Mouse (Mus musculus) hindbrain, embryonic 13.5 days (tissue): ENCODE data around the gene Cyp2c23. TPM values are rescaled to one million over a fixed set of nuclear protein-coding genes. Genes with fewer than 3 reads are reported as not detected.
A peak's percentile ranks its signal among the peaks of the same experiment; 100 is the strongest.

ENCODE experiments used
- ATAC-seq: fragments of 200-750 bp; cut with Nextera tagmentation; 2 replicates; pipeline ENCODE4 v1.8.0; 2017; ENCODE audit warnings: moderate TSS enrichment; ENCODE audit not compliant: low FRiP score
- H3K27ac ChIP-seq: fragments of 300-500 bp; sonication (generic); 2 replicates; pipeline ENCODE4 v1.5.1; 2015; ENCODE audit warnings: inconsistent platforms, mild to moderate bottlenecking, moderate library complexity
- H3K27me3 ChIP-seq: fragments of 300-500 bp; sonication (generic); 2 replicates; pipeline ENCODE4 v1.6.1; 2015; ENCODE audit warnings: mild to moderate bottlenecking, inconsistent platforms
- H3K36me3 ChIP-seq: fragments of 300-500 bp; sonication (generic); 2 replicates; pipeline ENCODE4 v1.6.1; 2015; ENCODE audit warnings: mild to moderate bottlenecking, inconsistent platforms
- H3K4me1 ChIP-seq: fragments of 300-500 bp; sonication (generic); replicated peaks from 2 replicates; pipeline ENCODE4 v1.6.1; 2015; ENCODE audit warnings: inconsistent platforms
- H3K4me2 ChIP-seq: fragments of 300-500 bp; sonication (generic); 2 replicates; pipeline ENCODE4 v1.6.1; 2015; ENCODE audit warnings: inconsistent platforms, mild to moderate bottlenecking, moderate library complexity
- H3K4me3 ChIP-seq: fragments of 300-500 bp; sonication (generic); 2 replicates; pipeline ENCODE4 v1.5.1; 2015; ENCODE audit warnings: mild to moderate bottlenecking, inconsistent platforms
- H3K9ac ChIP-seq: fragments of 300-500 bp; sonication (generic); 2 replicates; pipeline ENCODE4 v1.6.1; 2015; ENCODE audit warnings: mild to moderate bottlenecking, inconsistent platforms
- H3K9me3 ChIP-seq: fragments of 300-500 bp; sonication (generic); 2 replicates; pipeline ENCODE4 v1.6.1; 2016; ENCODE audit warnings: inconsistent platforms
- whole genome bisulfite sequencing: fragments of 180-500 bp; shearing (Covaris S2); methylation state at CpG from one replicate; pipeline ENCODE4 v1.1.7; 2015; 5-methylcytosine and 5-hydroxymethylcytosine counted together
- polyA plus RNA-seq: library from polyadenylated mRNA; unstranded; fragments of >200 nt; fragmentation: Nextera tagmentation; extraction: Ambion mirVana; gene quantifications from 2 replicates; pipeline ENCODE4 v1.2.1, GENCODE M21; 2015

Cyp2c23 gene
- polyA plus RNA-seq, 1 experiment from 2014 or later: not detected

- WGBS: 12% methylated on average over 30 of the region's 30 CpGs
- H3K9me3 ChIP-seq: no peaks in the 10 kb centered on the region
- peak within 1 kb of the TSS; percentile 23 for H3K4me3 ChIP-seq
- no peaks in the 10 kb centered on the region for H3K36me3 ChIP-seq
- ATAC-seq: no peak
- H3K4me2 ChIP-seq: peak within 1 kb of the TSS; percentile 52
- peaks cover 10% of the 10 kb centered on the region for H3K4me1 ChIP-seq
- peak within 1 kb of the TSS; percentile 21; the same call in 1 of the 2 replicates for H3K9ac ChIP-seq
- peaks cover 25% of the 10 kb centered on the region; the same call in 1 of the 2 replicates for H3K27me3 ChIP-seq
- no peak within 1 kb of the TSS for H3K27ac ChIP-seq
Measured at GRCm38 (mm10) chr19:43986069-43986794, 42.8 kb downstream of the Cyp2c23 start, which contains the start of gene Cpn1. Gene Cpn1 (minus strand): TSS chr19:43986556.

GRCm38 (mm10) chr19:43981992-43982391 lies 47.0 kb downstream of the Cyp2c23 start:
- H3K36me3 ChIP-seq: no peaks in the 10 kb centered on the region
- no peak overlapping the region for H3K9ac ChIP-seq
- H3K4me3 ChIP-seq: no peak overlapping the region
- WGBS: 88% methylated on average over 5 of the region's 5 CpGs
- H3K27ac ChIP-seq: no peak overlapping the region
- H3K4me1 ChIP-seq: peaks cover 10% of the 10 kb centered on the region
- no peak for ATAC-seq
- no peak overlapping the region for H3K4me2 ChIP-seq
- H3K27me3 ChIP-seq: peaks cover 22% of the 10 kb centered on the region; the same call in 1 of the 2 replicates
- no peaks in the 10 kb centered on the region for H3K9me3 ChIP-seq

GRCm38 (mm10) chr19:43980711-43981110 lies 48.3 kb downstream of the Cyp2c23 start:
- H3K9me3 ChIP-seq: no peaks in the 10 kb centered on the region
- peaks cover under 1% of the 10 kb centered on the region; the same call in 1 of the 2 replicates for H3K4me1 ChIP-seq
- no peak overlapping the region for H3K4me2 ChIP-seq
- H3K36me3 ChIP-seq: no peaks in the 10 kb centered on the region
- no peak overlapping the region for H3K4me3 ChIP-seq
- no peak overlapping the region for H3K9ac ChIP-seq
- H3K27ac ChIP-seq: no peak overlapping the region
- no peak for ATAC-seq
- 96% methylated on average over 17 of the region's 17 CpGs for WGBS
- H3K27me3 ChIP-seq: peaks cover 10% of the 10 kb centered on the region; the same call in 1 of the 2 replicates

GRCm38 (mm10) chr19:43977799-43978198 lies 51.2 kb downstream of the Cyp2c23 start:
- no peaks in the 10 kb centered on the region for H3K9me3 ChIP-seq
- H3K4me2 ChIP-seq: no peak overlapping the region
- no peak for ATAC-seq
- H3K4me1 ChIP-seq: no peaks in the 10 kb centered on the region
- no peak overlapping the region for H3K4me3 ChIP-seq
- no peaks in the 10 kb centered on the region for H3K27me3 ChIP-seq
- 84% methylated on average over 3 of the region's 3 CpGs for WGBS
- no peak overlapping the region for H3K27ac ChIP-seq
- H3K36me3 ChIP-seq: no peaks in the 10 kb centered on the region
- no peak overlapping the region for H3K9ac ChIP-seq

- Histone ChIP-seq H3K4me1 (no peaks in the 10 kb centered on the region), H3K4me2 (no peak overlapping the region), H3K9ac (no peak overlapping the region), H3K27ac (no peak overlapping the region), H3K36me3 (no peaks in the 10 kb centered on the region), H3K4me3 (no peak overlapping the region), H3K27me3 (no peaks in the 10 kb centered on the region), H3K9me3 (no peaks in the 10 kb centered on the region)
- WGBS: 78% methylated on average over 6 of the region's 6 CpGs
- no peak for ATAC-seq
Measured at GRCm38 (mm10) chr19:43976661-43977060, 52.3 kb downstream of the Cyp2c23 start.

- Histone ChIP-seq H3K9ac (no peak overlapping the region), H3K27ac (no peak overlapping the region), H3K27me3 (no peaks in the 10 kb centered on the region), H3K4me1 (no peaks in the 10 kb centered on the region), H3K36me3 (no peaks in the 10 kb centered on the region), H3K4me3 (no peak overlapping the region), H3K9me3 (no peaks in the 10 kb centered on the region), H3K4me2 (no peak overlapping the region)
- ATAC-seq: no peak
- WGBS: 89% methylated on average over 6 of the region's 6 CpGs
Measured at GRCm38 (mm10) chr19:43974221-43974620, 54.8 kb downstream of the Cyp2c23 start.

GRCm38 (mm10) chr19:43973711-43974110 lies 55.3 kb downstream of the Cyp2c23 start:
- H3K36me3 ChIP-seq: no peaks in the 10 kb centered on the region
- H3K27me3 ChIP-seq: no peaks in the 10 kb centered on the region
- no peak overlapping the region for H3K4me2 ChIP-seq
- H3K4me3 ChIP-seq: no peak overlapping the region
- no peaks in the 10 kb centered on the region for H3K4me1 ChIP-seq
- ATAC-seq: no peak
- WGBS: 91% methylated on average over 9 of the region's 9 CpGs
- H3K9me3 ChIP-seq: no peaks in the 10 kb centered on the region
- no peak overlapping the region for H3K9ac ChIP-seq
- no peak overlapping the region for H3K27ac ChIP-seq

- H3K27me3 ChIP-seq: no peaks in the 10 kb centered on the region
- H3K9me3 ChIP-seq: no peaks in the 10 kb centered on the region
- no peaks in the 10 kb centered on the region for H3K36me3 ChIP-seq
- H3K27ac ChIP-seq: no peak overlapping the region
- no peak overlapping the region for H3K9ac ChIP-seq
- no peaks in the 10 kb centered on the region for H3K4me1 ChIP-seq
- H3K4me3 ChIP-seq: no peak overlapping the region
- 94% methylated on average over 8 of the region's 8 CpGs for WGBS
- no peak overlapping the region for H3K4me2 ChIP-seq
- ATAC-seq: no peak
Measured at GRCm38 (mm10) chr19:43972129-43972528, 56.9 kb downstream of the Cyp2c23 start.

GRCm38 (mm10) chr19:43968436-43969026 lies 60.5 kb downstream of the Cyp2c23 start:
- no peak overlapping the region for H3K9ac ChIP-seq
- H3K4me2 ChIP-seq: no peak overlapping the region
- no peaks in the 10 kb centered on the region for H3K4me1 ChIP-seq
- 38% methylated on average over 6 of the region's 11 CpGs for WGBS
- H3K36me3 ChIP-seq: no peaks in the 10 kb centered on the region
- no peaks in the 10 kb centered on the region for H3K27me3 ChIP-seq
- H3K27ac ChIP-seq: no peak overlapping the region
- no peak for ATAC-seq
- no peak overlapping the region for H3K4me3 ChIP-seq
- H3K9me3 ChIP-seq: no peaks in the 10 kb centered on the region

- no peaks in the 10 kb centered on the region for H3K9me3 ChIP-seq
- H3K4me3 ChIP-seq: no peak overlapping the region
- no peak overlapping the region for H3K9ac ChIP-seq
- no peaks in the 10 kb centered on the region for H3K4me1 ChIP-seq
- no peak overlapping the region for H3K4me2 ChIP-seq
- no peak for ATAC-seq
- WGBS: 92% methylated on average over 2 of the region's 2 CpGs
- no peaks in the 10 kb centered on the region for H3K27me3 ChIP-seq
- H3K36me3 ChIP-seq: no peaks in the 10 kb centered on the region
- H3K27ac ChIP-seq: no peak overlapping the region
Measured at GRCm38 (mm10) chr19:43966481-43966880, 62.5 kb downstream of the Cyp2c23 start.

- H3K36me3 ChIP-seq: no peaks in the 10 kb centered on the region
- H3K9me3 ChIP-seq: no peaks in the 10 kb centered on the region
- 91% methylated on average over 11 of the region's 11 CpGs for WGBS
Measured at GRCm38 (mm10) chr19:43965496-43966085, 63.4 kb downstream of the Cyp2c23 start.

GRCm38 (mm10) chr19:43962795-43963194 lies 66.2 kb downstream of the Cyp2c23 start:
- Histone ChIP-seq H3K4me2 (no peak overlapping the region), H3K9me3 (no peaks in the 10 kb centered on the region), H3K9ac (no peak overlapping the region), H3K4me3 (no peak overlapping the region), H3K27me3 (no peaks in the 10 kb centered on the region), H3K4me1 (0 out of 2 replicates have a peak, but pooled peaks cover under 1% of the 10 kb centered on the region), H3K27ac (no peak overlapping the region), H3K36me3 (no peaks in the 10 kb centered on the region)
- ATAC-seq: no peak
- 77% methylated on average over 9 of the region's 9 CpGs for WGBS

More at GRCm38 (mm10) chr19:43965496-43966085, 63.4 kb downstream of the Cyp2c23 start:
- no peak overlapping the region for H3K9ac ChIP-seq
- no peaks in the 10 kb centered on the region for H3K27me3 ChIP-seq
- H3K4me2 ChIP-seq: no peak overlapping the region
- no peak overlapping the region for H3K27ac ChIP-seq
- H3K4me3 ChIP-seq: no peak overlapping the region
- no peaks in the 10 kb centered on the region for H3K4me1 ChIP-seq
- no peak for ATAC-seq
